Mouse (Mus musculus) neural tube, embryonic 14.5 days (tissue): ENCODE data around the gene Nog. TPM values are rescaled to one million over a fixed set of nuclear protein-coding genes. Genes with fewer than 3 reads are reported as not detected.

ENCODE experiments used
- ATAC-seq: fragments of 200-750 bp; cut with Nextera tagmentation; 2 replicates; pipeline ENCODE4 v1.8.0; 2017; ENCODE audit warnings: low read depth, mild to moderate bottlenecking, moderate TSS enrichment, moderate library complexity
- H3K27ac ChIP-seq: fragments of 300-500 bp; sonication (generic); 2 replicates; pipeline ENCODE4 v1.5.1; 2014; ENCODE audit warnings: low read depth, mild to moderate bottlenecking, control low read depth, low read length, moderate library complexity, mixed read lengths
- H3K27me3 ChIP-seq: fragments of 300-500 bp; sonication (generic); 2 replicates; pipeline ENCODE4 v1.6.1; 2014; ENCODE audit warnings: low read length; ENCODE audit not compliant: control insufficient read depth, insufficient read depth
- H3K36me3 ChIP-seq: fragments of 300-500 bp; sonication (generic); 2 replicates; pipeline ENCODE4 v1.6.1; 2014; ENCODE audit warnings: low read length, mixed read lengths; ENCODE audit not compliant: control insufficient read depth, insufficient read depth
- H3K4me1 ChIP-seq: fragments of 300-500 bp; sonication (generic); 2 replicates; pipeline ENCODE4 v1.6.1; 2014; ENCODE audit warnings: low read length; ENCODE audit not compliant: control insufficient read depth, insufficient read depth
- H3K4me2 ChIP-seq: fragments of 300-500 bp; sonication (generic); 2 replicates; pipeline ENCODE4 v1.6.1; 2014; ENCODE audit warnings: mild to moderate bottlenecking, low read depth, low read length, control low read depth
- H3K4me3 ChIP-seq: fragments of 300-500 bp; sonication (generic); 2 replicates; pipeline ENCODE4 v1.5.1; 2014; ENCODE audit warnings: low read depth, low read length, control low read depth, mixed read lengths
- H3K9ac ChIP-seq: fragments of 300-500 bp; sonication (generic); replicated peaks from 2 replicates; pipeline ENCODE4 v1.6.1; 2014; ENCODE audit warnings: low read depth, mild to moderate bottlenecking, control low read depth, low read length, mixed read lengths
- H3K9me3 ChIP-seq: fragments of 300-500 bp; sonication (generic); 2 replicates; pipeline ENCODE4 v1.6.1; 2016; ENCODE audit warnings: low read length; ENCODE audit not compliant: control insufficient read depth
- WGBS: fragments of 180-500 bp; shearing (Covaris S2); extraction: QIAGEN DNeasy Blood & Tissue Kit; methylation state at CpG from one replicate; pipeline ENCODE4 v1.1.7; 2014; 5-methylcytosine and 5-hydroxymethylcytosine counted together
- polyA plus RNA-seq: library from polyadenylated mRNA; unstranded; fragments of >200 nt; fragmentation: Nextera tagmentation; extraction: Ambion mirVana; gene quantifications from 2 replicates; pipeline ENCODE4 v1.2.1, GENCODE M21; 2014

The Nog gene
- polyA plus RNA-seq, 1 experiment from 2014 or later = 4.4 TPM

GRCm38 (mm10) chr11:89314374-89314773 lies 12.2 kb upstream of the Nog start:
- H3K9ac ChIP-seq = no peak overlapping the region
- no peak for ATAC-seq
- H3K27ac ChIP-seq = no peak overlapping the region
- WGBS = 65% methylated on average over 5 of the region's 5 CpGs
- H3K4me3 ChIP-seq = no peak overlapping the region
- H3K36me3 ChIP-seq = no peaks in the 10 kb centered on the region
- H3K9me3 ChIP-seq = no peaks in the 10 kb centered on the region
- H3K4me1 ChIP-seq = 0 out of 2 replicates have a peak, but pooled peaks cover 3% of the 10 kb centered on the region
- 0 out of 2 replicates have a peak, but pooled peaks cover 3% of the 10 kb centered on the region for H3K27me3 ChIP-seq
- H3K4me2 ChIP-seq = no peak overlapping the region

- 9% methylated on average over 3 of the region's 3 CpGs for WGBS
- 0 out of 2 replicates have a peak, but pooled peaks cover 3% of the 10 kb centered on the region for H3K27me3 ChIP-seq
Measured at GRCm38 (mm10) chr11:89312378-89312777, 10.2 kb upstream of the Nog start.

GRCm38 (mm10) chr11:89310217-89310616 lies 8.1 kb upstream of the Nog start:
- Histone ChIP-seq H3K9me3 (no peaks in the 10 kb centered on the region), H3K4me3 (no peak overlapping the region), H3K4me1 (no peaks in the 10 kb centered on the region), H3K27me3 (0 out of 2 replicates have a peak, but pooled peaks cover 3% of the 10 kb centered on the region), H3K36me3 (no peaks in the 10 kb centered on the region), H3K4me2 (no peak overlapping the region), H3K27ac (no peak overlapping the region), H3K9ac (no peak overlapping the region)
- 57% methylated on average over 11 of the region's 11 CpGs for WGBS
- no peak for ATAC-seq

More at GRCm38 (mm10) chr11:89312378-89312777, 10.2 kb upstream of the Nog start:
- Histone ChIP-seq H3K4me1 (no peaks in the 10 kb centered on the region), H3K27ac (no peak overlapping the region), H3K36me3 (no peaks in the 10 kb centered on the region), H3K4me3 (no peak overlapping the region), H3K9ac (no peak overlapping the region), H3K9me3 (no peaks in the 10 kb centered on the region), H3K4me2 (no peak overlapping the region)
- ATAC-seq = no peak

GRCm38 (mm10) chr11:89303421-89303820 lies 1.3 kb upstream of the Nog start:
- peaks cover 10% of the 10 kb centered on the region for H3K4me1 ChIP-seq
- H3K9ac ChIP-seq = peak overlapping the region; percentile 63; the same call in 1 of the 2 replicates
- H3K27ac ChIP-seq = no peak overlapping the region
- no peaks in the 10 kb centered on the region for H3K27me3 ChIP-seq
- no peaks in the 10 kb centered on the region for H3K36me3 ChIP-seq
- WGBS = 1% methylated on average over 16 of the region's 16 CpGs
- peak overlapping the region; percentile 91 for H3K4me2 ChIP-seq
- H3K9me3 ChIP-seq = no peaks in the 10 kb centered on the region
- peak overlapping the region; percentile 64 for H3K4me3 ChIP-seq
- ATAC-seq = peak; percentile 79

GRCm38 (mm10) chr11:89302816-89303180 lies 666 bp upstream of the Nog start:
- Histone ChIP-seq H3K9me3 (no peaks in the 10 kb centered on the region), H3K4me1 (peaks cover 11% of the 10 kb centered on the region), H3K9ac (peak overlapping the region; percentile 63), H3K4me3 (peak overlapping the region; percentile 64), H3K27me3 (no peaks in the 10 kb centered on the region), H3K36me3 (no peaks in the 10 kb centered on the region), H3K27ac (peak overlapping the region; percentile 74), H3K4me2 (peak overlapping the region; percentile 91)
- 0% methylated on average over 23 of the region's 29 CpGs for WGBS
- ATAC-seq = peak; percentile 76

- H3K9ac ChIP-seq = peak overlapping the region; percentile 63
- H3K36me3 ChIP-seq = no peaks in the 10 kb centered on the region
- peaks cover 14% of the 10 kb centered on the region for H3K4me1 ChIP-seq
- peak overlapping the region; percentile 91 for H3K4me2 ChIP-seq
- peak overlapping the region; percentile 64 for H3K4me3 ChIP-seq
- H3K27me3 ChIP-seq = no peaks in the 10 kb centered on the region
- WGBS = under 1% methylated on average over 50 of the region's 53 CpGs
- peak; percentile 0; the same call in 1 of the 2 replicates for ATAC-seq
- H3K27ac ChIP-seq = peak overlapping the region; percentile 74
- H3K9me3 ChIP-seq = no peaks in the 10 kb centered on the region
Measured at GRCm38 (mm10) chr11:89301331-89302055, 639 bp downstream of the Nog start.

- no peaks in the 10 kb centered on the region for H3K9me3 ChIP-seq
- H3K9ac ChIP-seq = no peak overlapping the region; the same call in 1 of the 2 replicates
- H3K27ac ChIP-seq = no peak overlapping the region
- H3K27me3 ChIP-seq = no peaks in the 10 kb centered on the region
- H3K4me3 ChIP-seq = peak overlapping the region; percentile 33
- under 1% methylated on average over 26 of the region's 26 CpGs for WGBS
- peak overlapping the region; percentile 74 for H3K4me2 ChIP-seq
- peaks cover 14% of the 10 kb centered on the region for H3K4me1 ChIP-seq
- no peak for ATAC-seq
- no peaks in the 10 kb centered on the region for H3K36me3 ChIP-seq
Measured at GRCm38 (mm10) chr11:89299784-89300775, 2.1 kb downstream of the Nog start.

- H3K4me3 ChIP-seq = peak overlapping the region; percentile 33
- under 1% methylated on average over 26 of the region's 36 CpGs for WGBS
- no peak overlapping the region for H3K27ac ChIP-seq
- H3K36me3 ChIP-seq = no peaks in the 10 kb centered on the region
- H3K27me3 ChIP-seq = no peaks in the 10 kb centered on the region
- no peaks in the 10 kb centered on the region for H3K9me3 ChIP-seq
- H3K4me2 ChIP-seq = peak overlapping the region; percentile 74
- no peak overlapping the region; the same call in 1 of the 2 replicates for H3K9ac ChIP-seq
- H3K4me1 ChIP-seq = peaks cover 14% of the 10 kb centered on the region
- no peak; the same call in 1 of the 2 replicates for ATAC-seq
Measured at GRCm38 (mm10) chr11:89299116-89299783, 2.9 kb downstream of the Nog start.
